Mouse (Mus musculus) bone marrow macrophage, adult 2 months (primary cell): ENCODE results near the gene A830018L16Rik.

ENCODE experiments used
- CTCF ChIP-seq: IDR thresholded peaks from 2 replicates; pipeline ENCODE4 v1.5.1; 2012; ENCODE audit warnings: low read depth, mild to moderate bottlenecking, low read length, moderate library complexity
- POLR2A ChIP-seq: IDR thresholded peaks from 2 replicates; pipeline ENCODE4 v1.6.1; 2012; ENCODE audit warnings: mild to moderate bottlenecking, low read depth, low read length, borderline replicate concordance

GRCm38 (mm10) chr1:11652773-11653172, 238.9 kb downstream of the A830018L16Rik start:
- TF ChIP-seq CTCF, result no peak
- TF ChIP-seq POLR2A, result no peak
